Comparison of ENCODE assay signal across 13 mouse cellular contexts in the genomic region with DNA sequence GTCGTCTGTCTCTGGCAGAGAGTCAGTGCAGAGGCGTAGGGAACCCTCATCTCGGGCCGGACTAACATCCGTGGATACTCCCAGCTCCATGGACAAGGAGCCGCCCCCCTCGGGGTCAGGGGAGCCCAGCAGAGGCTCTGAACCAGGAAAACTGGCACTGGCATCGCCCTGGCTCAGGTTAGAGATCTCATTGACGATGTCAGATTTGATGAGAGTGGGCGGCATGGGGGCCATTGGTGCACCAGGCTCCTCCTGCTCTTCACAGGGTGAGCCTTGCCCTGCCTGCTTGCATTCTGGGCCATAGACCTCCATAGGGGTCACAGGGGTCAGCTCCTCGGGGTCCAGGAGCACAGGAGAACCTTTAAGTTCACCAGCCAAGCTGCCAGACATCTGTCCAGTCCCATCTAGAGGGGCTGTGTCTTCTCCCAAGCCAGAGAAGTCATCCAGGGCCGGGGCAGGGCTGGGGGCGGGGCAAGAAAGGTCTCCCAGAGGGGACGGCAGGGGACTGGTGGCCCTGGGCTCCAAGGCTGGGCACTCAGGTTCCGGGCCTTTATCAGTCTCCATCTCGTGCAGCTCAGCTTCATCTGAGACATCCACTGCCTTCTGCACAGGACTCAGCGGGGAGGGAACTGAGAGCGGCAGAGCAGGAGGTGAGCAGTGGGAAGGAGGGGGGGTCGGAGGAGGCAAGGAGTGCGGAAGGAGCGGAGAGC. TPM values are rescaled to one million over a fixed set of nuclear protein-coding genes. Genes with fewer than 3 reads are reported as not detected.
DNase-seq lines count a peak whose midpoint lies in the region.
"Had no signal": no experiment of that assay in that cellular context is flagged by ENCODE, and none has a peak within 500 bp of the region (broad histone marks: within the 10 kb centered on the region; RNA-seq: fewer than 3 reads in every experiment).

No protein-coding gene starts in this region.

- peak; percentile 90 for DNase-seq in heart, adult 11 months
- no peak for DNase-seq in heart, adult 18-20 months
- DNase-seq in lung, postnatal 10 days: peak; percentile 6
- no peak for DNase-seq in lung, postnatal 14 days
- peak; percentile 8 for DNase-seq in urinary bladder, postnatal 10 days (ENCODE audit: low spot score)
- DNase-seq in urinary bladder, postnatal 36 days (ENCODE audit: low spot score in 2 of 2): no peak
- no peak for DNase-seq in adipocyte (ENCODE audit: low spot score)
- DNase-seq: adrenal gland, postnatal 10 days; cerebellum, adult 11-12 months; cerebellum, adult 9-10 months; gastrocnemius, adult 2 months; kidney, adult 11 months had no signal

RNA-seq across cellular contexts. Expression of gene Kmt2d, which starts 9.1 kb away (rescaled TPM):
- 10 to 100 TPM; 47.0 to 58.4 TPM for total RNA-seq in heart, adult 18-20 months (2021)

RNA-seq across cellular contexts. Expression of gene Prkag1, which starts 30.5 kb away (rescaled TPM):
- 100 to 1,000 TPM; 107 to 125 TPM for total RNA-seq in heart, adult 18-20 months (2021)

RNA-seq across cellular contexts. Expression of gene Rhebl1, which starts 32.5 kb away (rescaled TPM):
- total RNA-seq in heart, adult 18-20 months (2021): 1 to 10 TPM; 1.5 to 2.2 TPM

RNA-seq across cellular contexts. Expression of gene Dhh, which starts 36.5 kb away (rescaled TPM):
- total RNA-seq in heart, adult 18-20 months (2021): 1 to 10 TPM in 1 of 2 experiments, under 1 TPM in 1; 0.87 to 1.8 TPM
- total RNA-seq: granulocyte monocyte progenitor cell, adult 5-6 weeks had no signal

RNA-seq across cellular contexts. Expression of gene Ddn, which starts 52.6 kb away (rescaled TPM):
- under 1 TPM; 0.64 to 0.79 TPM for total RNA-seq in heart, adult 18-20 months (2021)
- total RNA-seq: granulocyte monocyte progenitor cell, adult 5-6 weeks had no signal

Comparison
In these comparisons a context has a peak if more than half of its experiments do, and no peak if none do; other contexts are left out.
1. DNase-seq: peak in heart, adult 11 months (single experiment), lung, postnatal 10 days (single experiment) and urinary bladder, postnatal 10 days (single experiment); none in heart, adult 18-20 months (0 of 2), lung, postnatal 14 days (single experiment), urinary bladder, postnatal 36 days (0 of 2) and adipocyte (single experiment).